Mouse (Mus musculus): ENCODE measurements at regions not wholly inside any gene's neighbourhood (a gene's known extent, or its start where the extent isn't known, plus 50 kb on each side); places are given as distances from the start of the nearest gene placed in this dataset.

DNA sequence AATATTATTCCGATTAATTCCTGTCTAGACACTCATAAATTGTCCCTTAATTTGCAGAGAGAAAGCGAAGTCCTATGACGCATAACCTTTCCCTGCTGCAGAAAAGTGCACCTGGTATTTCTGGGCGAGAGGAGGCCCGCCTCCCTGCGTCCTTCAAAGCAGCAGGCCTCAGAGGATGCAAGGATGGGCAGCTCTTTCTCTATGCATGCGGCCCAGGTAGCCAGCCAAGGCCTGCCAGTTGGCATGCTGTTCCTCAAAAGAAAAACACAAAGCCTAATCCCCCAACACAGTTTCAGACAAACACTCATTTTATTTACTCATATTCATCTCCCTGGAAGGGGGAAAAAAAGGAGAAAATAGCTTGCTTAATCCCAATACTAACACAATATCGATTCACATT is 308.2 kb downstream of the Gm10295 start:
- no peak for DNase-seq (ENCODE audit: low spot score)

DNA sequence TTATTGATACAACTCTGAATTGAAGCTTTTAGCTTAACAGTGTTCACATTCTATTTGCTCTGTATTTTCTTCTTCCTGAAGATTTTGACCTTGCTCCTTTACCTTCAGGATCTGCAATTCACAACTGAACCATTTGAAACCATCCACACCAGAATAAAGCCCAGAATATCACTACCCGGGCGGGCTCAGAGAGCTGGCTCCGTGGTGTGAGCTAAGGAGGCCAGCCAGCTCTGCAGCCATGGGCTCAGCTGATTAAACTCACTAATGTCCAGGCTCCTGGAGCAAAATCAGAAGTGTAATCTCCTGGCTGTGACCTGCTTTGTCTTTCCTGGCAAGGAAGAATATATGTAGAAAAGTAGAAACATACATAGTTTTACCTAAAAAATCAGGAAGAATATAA is 309.9 kb downstream of the Gm10295 start:
- DNase-seq (ENCODE audit: low spot score), result no peak

DNA sequence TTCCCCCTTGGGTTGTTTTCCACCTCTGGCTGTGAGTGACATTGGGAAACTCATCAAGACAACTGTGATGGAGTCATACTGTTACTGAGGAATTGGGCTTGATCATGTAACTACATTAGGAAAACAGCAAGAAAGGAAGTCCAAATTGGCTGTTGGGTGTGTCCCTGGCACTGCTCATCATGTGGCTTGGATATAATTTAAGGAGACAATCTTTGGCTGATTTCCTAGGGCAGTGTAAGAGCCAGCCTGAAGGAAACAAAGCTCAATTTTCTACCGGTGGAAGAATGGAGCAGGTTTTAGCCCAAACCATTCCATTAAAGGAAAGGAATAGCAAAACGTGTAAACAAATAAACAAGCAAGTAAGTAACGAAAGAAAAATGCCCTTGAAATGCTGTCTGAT is 310.4 kb downstream of the Gm10295 start:
- DNase-seq (ENCODE audit: low spot score), result no peak

DNA sequence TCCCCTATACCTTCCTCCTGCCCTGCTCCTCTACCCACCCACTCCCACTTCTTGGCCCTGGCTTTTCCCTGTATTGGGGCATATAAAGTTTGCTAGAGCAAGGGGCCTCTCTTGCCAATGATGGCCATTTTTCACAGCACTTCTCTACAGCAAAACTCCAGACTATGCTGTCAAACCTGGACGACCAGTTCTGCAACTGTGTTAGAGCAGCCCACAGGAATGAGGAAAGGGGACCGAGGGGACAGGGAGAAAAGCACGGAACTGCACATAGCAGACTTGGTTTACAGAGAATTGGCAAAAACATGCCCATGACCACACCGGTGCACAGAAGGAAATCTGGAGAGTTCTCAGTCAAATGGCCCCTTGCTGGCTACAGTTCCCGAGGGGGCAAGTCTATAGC is 312.7 kb downstream of the Gm10295 start:
- no peak for DNase-seq (ENCODE audit: low spot score)

DNA sequence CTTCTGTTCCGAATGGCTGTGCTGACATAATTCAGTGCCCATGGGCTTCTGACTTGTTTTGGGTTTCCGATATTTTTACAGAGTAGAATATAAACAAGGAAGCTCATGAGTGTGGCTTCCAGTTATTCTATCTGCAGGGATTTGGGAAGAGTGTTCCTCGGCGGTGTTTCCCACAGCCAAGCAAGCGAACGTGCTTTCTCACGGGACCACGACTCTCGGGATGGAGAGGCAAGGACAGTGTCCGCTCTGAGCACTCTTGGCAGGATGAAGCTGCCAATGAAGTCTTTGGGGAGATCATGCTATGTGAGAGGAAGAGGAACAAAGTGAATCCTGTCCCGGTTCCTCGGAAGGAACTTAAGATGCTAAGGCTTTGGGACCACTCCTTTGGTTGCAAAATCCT is 318.2 kb downstream of the Gm10295 start:
- no peak for DNase-seq (ENCODE audit: low spot score)

DNA sequence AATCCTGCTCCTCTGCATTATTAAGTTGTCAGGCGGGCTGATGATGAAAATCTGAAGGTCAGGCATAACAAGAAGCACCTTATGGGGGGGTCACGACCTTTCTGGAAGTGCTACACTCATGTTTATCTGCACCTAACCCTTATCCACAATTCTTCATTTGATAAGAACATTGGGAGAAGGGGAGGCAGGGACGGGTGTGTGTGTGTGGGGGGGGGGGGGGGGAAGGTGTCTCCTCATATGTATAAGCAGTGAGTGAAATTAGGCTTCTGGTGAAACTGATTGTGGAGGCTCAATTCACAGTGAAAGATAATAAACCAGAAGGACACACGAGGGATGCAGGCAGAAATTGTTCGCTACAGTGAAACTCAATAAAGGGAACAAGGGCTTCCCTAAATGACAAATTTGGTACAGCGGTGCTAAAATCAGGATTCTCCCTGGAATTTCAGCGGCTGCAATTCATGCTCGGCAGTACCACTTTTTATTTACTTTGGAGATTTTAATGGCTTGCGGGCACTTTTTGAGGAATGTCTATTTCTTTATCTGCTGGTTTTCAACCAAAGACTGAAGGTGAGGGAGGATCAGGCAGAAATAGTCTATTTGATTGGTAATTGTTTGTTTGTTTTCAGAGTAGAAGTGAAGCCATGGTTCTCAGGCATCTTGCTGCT is 327.2 kb downstream of the Gm10295 start:
- DNase-seq (ENCODE audit: low spot score), result no peak

DNA sequence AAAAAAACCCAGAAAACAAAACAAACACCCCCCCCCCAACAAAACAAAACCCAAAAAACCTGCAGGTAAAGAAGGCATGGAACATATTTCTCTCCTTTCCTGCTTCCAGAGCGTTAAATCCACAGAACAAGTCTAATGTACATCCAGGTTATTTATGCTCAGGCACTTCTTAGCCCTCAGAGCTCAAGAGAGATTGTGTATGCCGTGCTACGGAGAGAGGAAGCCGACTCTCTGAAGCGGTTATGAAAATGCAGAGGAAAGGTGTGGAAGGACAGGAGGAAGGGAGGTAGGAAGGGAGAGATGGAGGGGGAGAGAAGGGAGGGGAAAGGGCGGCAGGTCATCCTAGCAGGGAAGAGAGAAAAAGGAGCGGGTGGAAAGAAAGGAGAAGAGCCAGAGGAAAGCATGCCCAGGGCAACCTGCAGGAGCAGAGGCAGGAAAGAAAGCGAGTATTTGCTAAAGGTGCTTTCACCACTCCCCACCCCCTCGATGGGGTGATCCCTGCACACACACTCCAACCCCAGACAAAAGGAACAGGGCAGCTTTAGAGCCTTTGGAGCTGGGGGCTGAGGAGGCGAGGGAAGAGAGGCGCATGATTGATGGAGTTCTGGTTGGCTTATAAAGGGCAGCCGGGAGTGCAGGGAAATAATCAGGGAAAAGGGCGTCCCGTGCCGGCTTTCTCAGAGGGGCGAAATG is 327.9 kb downstream of the Gm10295 start:
- no peak for DNase-seq (ENCODE audit: low spot score)
